Mouse (Mus musculus) spleen, postnatal 36 days (tissue): Measurements from ENCODE around the gene Padi4.

Experiments
- DNase-seq, 2 experiments: peaks; one replicate each; pipeline ENCODE4 v3.0.0; 2022; ENCODE audit warnings: low spot score in 2 of 2, mixed read lengths in 1 of 2

Gene Padi4

DNA sequence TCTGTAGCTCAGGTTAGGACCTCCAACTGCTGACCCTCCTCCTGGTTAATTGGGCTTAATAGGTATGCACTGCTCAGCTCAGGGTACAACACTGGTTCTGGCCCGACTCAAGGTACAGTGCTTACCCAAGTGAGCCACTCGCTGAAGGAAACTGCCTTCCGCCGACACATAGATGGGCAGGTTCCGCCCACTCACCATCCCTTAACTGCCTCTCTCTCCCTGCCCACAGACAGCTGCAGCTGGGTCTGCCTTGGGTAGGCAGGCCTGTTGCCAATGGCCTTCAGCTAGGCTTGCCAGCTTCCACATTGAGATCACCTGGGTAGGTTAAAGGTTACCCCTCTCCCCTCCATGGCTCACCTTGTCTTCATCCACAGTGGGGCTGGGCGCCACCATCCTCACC lies 32.6 kb downstream of the Padi4 start:
- peak in 1 of 2 experiments; percentile 19 for DNase-seq

DNA sequence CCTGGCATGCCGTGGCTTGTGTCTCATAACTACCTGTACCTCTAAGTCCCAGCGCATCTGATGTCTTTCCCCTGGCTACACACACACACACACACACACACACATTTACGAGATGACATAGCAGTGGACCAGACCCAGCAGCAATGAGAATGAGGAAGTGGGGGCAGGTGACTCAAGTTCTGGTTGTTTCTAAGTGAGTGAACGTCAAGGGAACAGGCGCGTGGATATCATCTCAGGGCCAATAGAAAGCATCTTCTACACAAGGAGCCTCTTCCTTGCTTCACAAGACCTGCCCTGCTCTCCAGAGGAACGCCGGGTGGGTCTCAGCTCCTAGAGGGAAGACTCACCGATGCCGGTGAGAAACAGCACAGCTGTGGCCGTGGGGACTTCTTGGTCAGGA lies 33.4 kb downstream of the Padi4 start:
- peak; percentile 19 to 27 for DNase-seq

- DNase-seq: no peak
Measured at GRCm38 (mm10) chr4:140732871-140733270, 41.2 kb downstream of the Padi4 start.

DNA sequence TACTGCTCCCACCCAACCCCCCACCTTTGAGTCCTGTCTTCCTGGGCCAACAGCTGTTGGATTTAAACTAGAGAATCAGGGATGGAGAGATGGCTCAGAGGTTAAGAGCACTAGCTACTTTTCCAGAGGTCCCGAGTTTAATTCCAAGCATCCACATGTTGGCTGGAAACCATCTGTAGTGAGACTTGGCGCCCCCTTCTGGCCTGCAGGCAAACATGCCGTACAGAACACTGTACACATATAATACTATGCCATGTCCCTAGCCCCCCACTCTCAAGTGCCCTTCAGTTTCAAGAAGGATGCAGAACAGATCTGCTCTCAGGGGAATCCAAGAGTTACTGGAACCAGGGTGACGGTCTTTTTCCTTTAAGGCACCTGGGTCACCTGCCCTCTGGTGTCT lies 42.4 kb downstream of the Padi4 start:
- no peak for DNase-seq

- no peak for DNase-seq
Measured at GRCm38 (mm10) chr4:140726907-140727306, 47.1 kb downstream of the Padi4 start.

- DNase-seq: no peak
Measured at GRCm38 (mm10) chr4:140724739-140725138, 49.3 kb downstream of the Padi4 start.

DNA sequence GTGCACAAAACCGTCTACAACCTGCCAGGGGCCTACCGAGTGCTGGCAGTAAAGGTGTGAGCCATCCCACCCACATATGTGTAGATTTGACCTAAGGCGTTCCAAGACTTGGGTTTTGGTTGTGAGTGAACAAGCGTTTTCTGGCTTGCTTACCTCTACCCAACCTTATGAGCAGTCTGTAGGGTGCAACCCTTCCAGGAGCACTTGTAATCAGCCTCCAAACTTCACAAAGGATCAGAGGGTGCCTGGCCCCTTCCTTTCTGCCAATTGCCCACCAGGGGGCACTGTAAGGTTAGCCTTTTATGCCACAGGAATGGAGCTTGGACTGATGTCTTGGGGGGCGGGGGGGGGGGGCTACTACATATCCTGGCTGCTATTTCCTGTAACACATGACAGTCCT lies 50.2 kb downstream of the Padi4 start:
- no peak for DNase-seq

- no peak for DNase-seq
Measured at GRCm38 (mm10) chr4:140723192-140723591, 50.8 kb downstream of the Padi4 start.

DNA sequence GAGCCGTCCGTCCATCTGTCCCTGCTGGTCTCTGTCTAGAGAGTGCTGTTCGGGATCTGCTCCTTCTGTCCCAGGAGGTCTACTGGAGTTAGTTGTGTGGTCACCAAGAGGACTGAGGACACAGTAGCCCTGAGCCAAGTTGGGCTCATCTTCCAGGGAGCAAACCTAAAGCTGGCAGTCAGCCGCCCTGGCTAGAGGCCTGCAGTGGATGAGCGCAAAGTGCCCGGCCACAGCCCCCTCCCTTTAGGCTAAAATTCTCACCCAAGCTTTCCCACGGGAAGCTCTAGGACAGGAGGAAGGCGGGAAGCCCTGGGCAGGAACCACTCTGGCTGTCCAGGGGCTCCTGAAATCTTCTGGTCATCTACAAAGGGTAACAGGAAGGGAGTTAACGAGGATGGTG lies 51.3 kb downstream of the Padi4 start:
- DNase-seq: no peak

DNA sequence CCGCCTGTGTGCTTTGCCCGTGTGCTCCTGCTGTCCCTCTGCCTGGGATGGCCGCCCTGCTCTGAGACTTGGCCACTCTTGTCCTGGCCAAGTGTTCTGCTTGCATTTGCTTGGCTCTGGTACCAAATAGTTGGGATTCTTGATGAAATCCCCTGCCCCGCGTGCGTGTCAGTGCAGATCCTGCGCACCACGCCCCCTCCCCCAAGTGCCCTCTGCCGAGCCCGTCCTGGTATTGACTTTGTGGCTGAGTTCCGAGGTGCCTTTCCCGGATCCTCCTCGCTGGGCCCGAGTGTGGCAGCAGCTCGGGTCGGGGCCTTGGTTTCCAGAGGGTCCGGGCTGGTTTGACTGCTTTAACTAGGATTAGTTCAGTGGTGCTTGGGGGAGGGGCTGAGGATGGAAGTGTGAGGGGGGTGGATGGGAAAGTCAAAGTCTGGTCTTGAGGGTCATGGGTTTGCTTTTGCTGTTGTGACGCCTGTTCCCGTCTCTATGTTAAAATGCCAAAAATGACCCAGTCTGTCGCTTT lies 52.0 kb downstream of the Padi4 start:
- no peak for DNase-seq

DNA sequence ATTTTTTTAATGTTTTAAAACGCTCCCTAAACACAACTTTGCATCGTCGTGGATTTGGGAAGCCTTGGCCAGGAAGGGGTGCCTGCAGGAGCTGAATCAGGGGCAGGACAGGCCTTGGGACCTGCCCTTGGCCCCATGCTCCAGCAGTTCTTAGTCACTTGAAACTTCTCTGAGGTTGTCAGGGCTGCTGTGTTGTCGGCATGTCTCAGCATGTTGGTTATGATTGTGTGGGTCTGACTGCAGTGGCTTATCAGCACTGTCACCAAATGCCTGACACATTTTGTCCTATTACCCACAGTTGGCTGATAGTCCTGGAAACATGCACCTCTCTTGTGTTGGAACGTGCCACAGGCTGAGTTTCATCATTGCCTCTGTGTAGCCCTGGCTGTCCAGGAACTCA lies 53.9 kb downstream of the Padi4 start:
- DNase-seq: no peak

DNA sequence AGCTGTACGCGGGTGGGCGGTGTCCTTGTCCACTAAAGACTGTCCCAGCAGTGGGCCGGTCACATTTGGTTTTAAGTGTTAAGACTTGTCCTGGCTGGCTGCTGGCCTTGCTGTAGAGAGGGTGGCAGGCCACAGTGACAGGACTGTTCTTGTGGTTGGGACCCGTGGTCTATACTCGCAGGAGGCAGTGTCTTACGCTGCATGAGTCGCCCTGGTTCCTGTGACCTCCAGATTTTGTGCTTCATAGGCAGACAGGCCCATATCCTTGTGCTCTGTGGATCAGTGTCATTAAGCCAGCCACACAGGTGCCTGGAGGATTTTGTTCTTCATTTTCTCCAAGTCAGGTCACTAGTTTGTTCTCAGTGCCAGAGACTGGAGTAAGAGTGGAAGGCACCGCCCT lies 55.6 kb downstream of the Padi4 start:
- DNase-seq: no peak

- no peak for DNase-seq
Measured at GRCm38 (mm10) chr4:140716994-140717393, 57.0 kb downstream of the Padi4 start.

DNA sequence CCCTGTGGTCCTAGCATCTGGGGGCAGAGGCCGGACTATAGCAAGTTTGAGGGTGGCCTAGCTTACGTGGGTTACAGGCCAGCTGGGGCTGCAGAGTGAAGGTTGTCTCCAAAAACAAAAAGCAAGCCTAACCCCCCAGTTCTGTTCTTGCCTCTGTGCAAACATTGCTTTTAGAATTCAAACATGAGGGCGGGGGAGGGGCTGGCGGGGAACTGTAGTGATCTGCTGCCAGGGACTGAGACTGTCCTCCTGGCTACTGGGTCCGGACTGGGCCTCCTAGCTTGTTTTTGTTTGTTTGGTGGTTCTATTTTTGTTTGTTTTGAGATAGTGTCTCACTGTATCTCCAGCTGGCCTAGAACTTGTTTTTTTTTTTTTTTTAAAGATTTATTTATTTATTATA lies 59.5 kb downstream of the Padi4 start:
- DNase-seq: no peak

DNA sequence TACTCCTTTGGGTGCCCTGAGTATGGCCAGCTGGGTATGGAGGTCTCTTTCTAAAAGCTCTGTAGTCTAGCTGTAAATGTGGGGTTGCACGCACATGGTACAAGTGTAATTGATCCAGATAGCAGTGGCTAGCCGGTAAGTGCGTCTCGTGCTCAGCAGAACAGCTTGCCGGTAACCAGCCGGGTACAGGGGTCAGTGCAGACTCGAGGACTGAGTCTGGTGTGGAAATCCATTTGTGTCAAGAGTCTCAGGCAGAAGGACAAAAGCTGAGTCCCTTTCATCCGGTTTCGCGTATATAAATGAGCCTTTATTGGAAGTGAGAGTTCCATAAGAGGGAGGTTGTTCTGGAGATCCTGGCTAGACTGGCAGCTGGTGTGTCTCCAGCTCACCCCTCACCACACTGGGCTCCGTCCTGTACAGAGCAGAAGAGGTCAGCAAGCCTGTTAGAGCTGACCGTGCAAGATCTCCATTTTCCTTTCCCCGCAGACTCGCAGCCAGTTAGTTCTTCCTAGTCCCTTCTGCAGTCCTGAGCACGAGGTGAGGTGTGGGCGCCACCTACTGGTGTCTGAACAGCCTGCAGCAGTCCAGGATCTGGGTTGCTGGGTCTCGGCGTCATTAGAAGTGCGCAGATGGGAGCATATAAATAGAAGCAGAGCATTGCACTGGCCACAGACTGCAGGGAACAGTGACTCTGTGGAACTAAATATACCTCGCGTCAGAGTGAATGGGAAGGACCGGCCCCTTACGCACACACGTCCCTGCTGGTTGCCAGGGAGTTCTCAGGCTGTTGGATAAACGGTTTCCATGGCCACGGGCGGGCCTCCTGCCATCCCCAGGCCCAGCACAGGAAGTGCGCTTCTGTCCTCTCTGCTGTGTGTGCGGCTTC lies 60.3 kb downstream of the Padi4 start:
- peak; percentile 72 to 79 for DNase-seq

DNA sequence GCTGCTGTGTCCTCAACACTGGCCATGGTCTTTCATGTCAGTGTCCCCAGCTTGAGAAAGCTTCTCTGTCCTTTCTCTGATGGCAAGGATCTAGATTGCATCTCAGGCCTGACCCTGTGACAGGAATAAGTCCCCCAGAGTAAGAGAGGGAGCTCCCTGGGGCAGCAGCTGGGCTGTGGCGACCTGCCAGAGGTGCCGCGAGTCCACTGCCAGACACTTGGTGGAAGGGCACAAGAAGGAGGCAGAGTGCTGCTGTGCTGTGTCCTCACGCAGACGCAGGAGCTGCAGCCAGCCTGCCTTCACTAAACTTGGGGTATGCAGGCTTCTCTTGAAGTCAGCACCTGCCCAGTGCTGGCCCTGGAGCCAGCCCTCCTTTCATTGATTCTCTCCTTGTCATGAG lies 62.7 kb downstream of the Padi4 start:
- DNase-seq: no peak

- no peak for DNase-seq
Measured at GRCm38 (mm10) chr4:140710781-140711180, 63.3 kb downstream of the Padi4 start.

DNA sequence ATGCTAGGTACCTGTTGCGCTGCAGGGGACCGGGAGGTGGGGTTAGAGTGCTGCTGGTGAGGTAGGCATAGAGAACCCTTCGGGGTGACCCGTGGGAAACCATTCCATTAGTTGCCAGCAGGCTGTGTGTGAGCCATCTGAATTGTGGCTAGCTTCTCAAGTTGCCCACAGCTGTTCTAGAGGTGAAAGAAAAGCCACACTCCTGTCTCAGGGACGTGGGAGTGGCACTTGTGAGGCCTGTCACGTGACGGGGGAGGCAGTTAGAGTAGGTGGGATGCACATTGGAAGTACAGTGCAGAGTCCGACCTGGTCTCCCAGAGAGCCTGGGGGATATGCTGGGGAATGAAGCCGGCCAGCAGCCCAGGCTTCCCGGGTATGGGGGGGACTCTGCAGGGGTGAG lies 64.4 kb downstream of the Padi4 start:
- DNase-seq: no peak

GRCm38 (mm10) chr4:140709111-140709510 lies 64.9 kb downstream of the Padi4 start:
- DNase-seq: no peak

DNA sequence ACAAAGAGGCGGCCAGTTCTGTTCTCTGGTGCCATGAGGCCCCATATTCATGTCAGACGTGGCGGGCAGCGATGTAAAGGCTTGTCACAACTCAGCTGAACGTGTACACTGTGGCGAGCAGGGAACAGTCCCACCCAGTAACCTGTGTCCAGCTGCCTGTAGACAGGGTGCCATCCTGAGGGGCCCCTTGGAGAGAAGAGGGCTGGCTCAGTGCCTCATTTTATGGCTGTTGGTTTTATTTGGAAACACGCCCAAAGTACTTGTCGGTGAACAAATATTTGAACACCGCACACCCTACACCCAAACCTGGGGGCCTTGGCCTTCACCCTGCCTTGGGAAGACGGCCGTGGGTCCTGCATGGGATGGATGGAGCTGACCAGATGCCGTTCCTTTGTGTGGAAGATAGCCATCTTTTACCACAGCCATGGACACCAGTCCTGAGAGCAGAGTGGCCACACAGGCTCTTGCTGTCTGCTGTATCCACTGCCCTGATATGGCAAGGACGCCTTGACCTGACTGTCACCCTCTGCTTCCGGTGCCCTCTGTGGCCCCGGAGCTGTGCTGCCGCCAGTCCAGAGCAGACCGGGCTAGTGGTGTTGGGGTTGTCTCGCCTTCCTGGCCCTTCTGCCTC lies 65.6 kb downstream of the Padi4 start:
- no peak for DNase-seq

- no peak for DNase-seq
Measured at GRCm38 (mm10) chr4:140707615-140708014, 66.4 kb downstream of the Padi4 start.

DNA sequence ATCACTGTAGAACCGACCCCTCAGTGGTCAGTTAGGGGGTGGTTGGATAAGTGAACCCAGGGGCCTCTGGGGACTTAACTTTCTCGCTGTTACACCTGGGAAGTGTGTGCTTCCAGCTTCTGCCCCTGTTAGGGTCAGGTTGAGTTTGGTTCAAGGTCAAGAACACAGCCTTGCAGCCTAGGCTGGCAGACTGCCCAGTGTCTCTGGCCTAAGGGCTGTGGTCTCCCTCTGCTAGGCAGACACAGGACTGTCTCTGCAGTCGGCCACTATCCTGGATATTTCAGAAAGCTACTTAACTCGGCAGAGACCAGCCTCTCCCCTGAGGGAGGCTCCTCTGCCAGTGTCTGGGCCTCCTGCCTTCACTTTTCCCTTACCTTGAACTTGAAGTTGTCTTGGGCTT lies 69.9 kb downstream of the Padi4 start:
- DNase-seq: no peak

DNA sequence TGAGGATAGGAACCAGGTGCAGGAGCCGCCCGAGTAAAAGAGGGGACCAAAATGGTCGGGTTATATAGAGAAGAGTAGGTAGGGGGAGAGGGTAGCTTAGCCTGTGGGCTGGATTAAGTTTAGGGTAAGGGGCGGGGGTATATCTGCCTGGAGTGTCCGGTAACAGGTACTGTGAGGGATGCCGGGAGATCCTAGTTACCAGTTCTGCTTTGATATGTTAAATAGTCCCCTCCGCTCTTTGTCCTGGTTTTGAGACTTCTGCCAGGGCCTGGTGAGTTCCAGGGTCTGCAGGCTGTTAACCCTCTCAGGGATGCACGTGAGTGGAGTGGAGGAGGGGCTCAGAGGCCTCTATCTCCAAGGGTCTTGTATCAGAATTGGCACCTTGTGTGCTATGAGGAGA lies 70.4 kb downstream of the Padi4 start:
- DNase-seq: no peak
